Mouse (Mus musculus): ENCODE data around the gene Tmem63b. TPM values are rescaled to one million over a fixed set of nuclear protein-coding genes. Genes with fewer than 3 reads are reported as not detected.

Gene Tmem63b
- total RNA-seq (2021): 100 to 1,000 TPM; 165 to 176 TPM
- long read RNA-seq, experiment 1, transcript Tmem63b-201 (24 exons, 3,284 nt): major isoform, 6 of 67 reads
- long read RNA-seq, experiment 1, partial matches to known transcripts: 23 of 67 reads
- long read RNA-seq, experiment 1, other reads (novel, unspliced or antisense): 38 of 67 reads
- long read RNA-seq, experiment 2, transcript Tmem63b-201 (24 exons, 3,284 nt): major isoform, 7 of 75 reads
- long read RNA-seq, experiment 2, partial matches to known transcripts: 8 of 75 reads
- long read RNA-seq, experiment 2, other reads (novel, unspliced or antisense): 60 of 75 reads

GRCm38 (mm10) chr17:45686716-45687115 is at the start of gene Tmem63b:
Tmem63b (minus strand) TSS chr17:45686905.
- peak within 1 kb of the TSS; percentile 98 for H3K4me3 ChIP-seq
- no peak for TF ChIP-seq CTCF (conservative IDR thresholded peaks at IDR 0.05)
- peak within 1 kb of the TSS; percentile 97 for H3K27ac ChIP-seq
- DNase-seq (ENCODE audit: low spot score in 2 of 2): no peak

DNA sequence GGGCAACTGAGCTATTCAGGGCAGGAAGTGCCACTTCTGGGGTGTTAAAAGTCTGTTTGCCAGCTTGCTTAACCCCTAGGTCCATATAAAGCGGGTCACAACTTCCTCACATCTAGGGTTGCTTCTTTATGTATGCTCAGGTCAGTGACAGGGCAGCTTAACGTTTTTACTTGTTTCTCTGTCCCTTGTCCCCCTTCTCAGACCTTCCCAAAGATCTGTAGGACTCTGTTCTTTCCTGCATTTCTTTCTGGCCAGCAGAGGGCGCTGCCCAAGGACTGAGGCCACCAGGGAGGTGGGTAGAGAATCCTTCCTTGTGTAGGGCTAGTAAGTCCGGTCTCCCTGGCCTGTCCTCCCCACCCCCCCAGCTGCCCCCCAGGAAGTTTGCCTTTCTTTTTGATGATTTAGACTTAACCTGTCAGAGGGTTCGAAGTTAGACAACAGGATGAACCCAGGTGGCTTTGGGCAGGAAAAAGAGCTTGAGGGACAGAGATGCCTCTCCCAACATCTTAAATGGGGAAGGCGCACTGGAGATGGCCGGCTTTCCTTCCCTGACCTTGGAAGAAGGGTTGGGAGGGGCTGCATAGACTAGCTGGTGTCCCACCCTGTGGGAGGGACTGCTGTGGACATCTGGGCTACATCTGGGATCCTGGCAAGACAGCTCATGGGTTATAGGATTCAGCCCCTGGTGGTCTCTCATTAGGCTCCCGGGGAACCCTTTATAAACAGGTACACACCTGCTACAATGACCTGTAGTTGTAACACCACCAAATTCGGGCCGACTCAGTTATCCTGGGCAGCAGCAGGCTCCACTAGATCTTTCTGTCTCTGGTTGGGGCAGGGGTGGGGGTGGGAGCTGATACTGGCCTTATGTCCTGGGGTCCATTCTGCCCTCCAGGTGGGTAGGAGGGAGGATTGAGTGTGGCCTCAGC is 48.9 kb upstream of the Tmem63b start:
- TF ChIP-seq CTCF (conservative IDR thresholded peaks at IDR 0.05): peak; percentile 92
- Histone ChIP-seq H3K4me3 (peak overlapping the region; percentile 81), H3K27ac (peak overlapping the region; percentile 98)
- DNase-seq (ENCODE audit: low spot score in 2 of 2): peak; percentile 84 to 86

DNA sequence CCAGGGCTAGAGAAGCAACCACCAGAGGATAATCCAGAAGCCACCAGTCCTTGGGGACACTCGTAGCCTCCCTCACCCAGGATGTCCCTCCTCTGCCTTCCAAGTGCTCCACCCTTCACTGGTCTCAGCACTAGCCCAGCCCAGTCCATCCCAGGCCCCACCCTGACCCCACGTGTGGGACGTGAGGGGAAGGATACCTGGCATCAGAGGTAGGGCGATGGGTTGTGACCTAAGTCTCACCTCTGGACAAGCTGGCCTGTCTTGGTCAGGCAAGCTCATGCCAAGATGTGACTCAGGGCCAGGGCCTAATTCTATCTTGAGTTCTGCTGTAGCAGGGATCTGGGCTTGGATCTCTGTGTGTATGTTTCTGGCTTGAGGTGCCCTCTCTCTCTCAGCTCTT is 48.2 kb upstream of the Tmem63b start:
- DNase-seq (ENCODE audit: low spot score in 2 of 2): no peak
- Histone ChIP-seq H3K27ac (peak overlapping the region; percentile 82), H3K4me3 (no peak overlapping the region)
- TF ChIP-seq CTCF (conservative IDR thresholded peaks at IDR 0.05): no peak

DNA sequence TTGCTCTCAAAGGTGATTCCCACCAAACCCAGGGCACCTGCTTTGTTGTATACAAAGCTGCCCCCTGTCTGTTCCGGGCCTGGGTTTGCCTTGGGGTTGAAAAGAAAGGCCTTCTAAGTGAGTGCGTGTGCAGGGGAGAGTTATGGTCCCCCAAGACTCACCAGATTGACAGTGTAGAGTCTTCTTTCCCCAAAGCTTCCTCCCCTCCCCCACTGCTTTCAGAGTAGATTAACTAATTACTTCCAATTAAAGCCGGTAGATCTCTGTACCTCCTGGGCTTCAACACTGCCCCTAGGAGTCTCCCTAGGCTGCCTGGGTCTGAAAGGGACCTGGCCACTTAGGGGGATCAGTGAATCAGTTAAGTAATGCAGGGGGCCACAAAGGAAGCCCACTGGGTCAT is 47.6 kb upstream of the Tmem63b start:
- Histone ChIP-seq H3K4me3 (no peak overlapping the region), H3K27ac (peak overlapping the region; percentile 82)
- TF ChIP-seq CTCF (conservative IDR thresholded peaks at IDR 0.05): no peak
- DNase-seq (ENCODE audit: low spot score in 2 of 2): no peak

DNA sequence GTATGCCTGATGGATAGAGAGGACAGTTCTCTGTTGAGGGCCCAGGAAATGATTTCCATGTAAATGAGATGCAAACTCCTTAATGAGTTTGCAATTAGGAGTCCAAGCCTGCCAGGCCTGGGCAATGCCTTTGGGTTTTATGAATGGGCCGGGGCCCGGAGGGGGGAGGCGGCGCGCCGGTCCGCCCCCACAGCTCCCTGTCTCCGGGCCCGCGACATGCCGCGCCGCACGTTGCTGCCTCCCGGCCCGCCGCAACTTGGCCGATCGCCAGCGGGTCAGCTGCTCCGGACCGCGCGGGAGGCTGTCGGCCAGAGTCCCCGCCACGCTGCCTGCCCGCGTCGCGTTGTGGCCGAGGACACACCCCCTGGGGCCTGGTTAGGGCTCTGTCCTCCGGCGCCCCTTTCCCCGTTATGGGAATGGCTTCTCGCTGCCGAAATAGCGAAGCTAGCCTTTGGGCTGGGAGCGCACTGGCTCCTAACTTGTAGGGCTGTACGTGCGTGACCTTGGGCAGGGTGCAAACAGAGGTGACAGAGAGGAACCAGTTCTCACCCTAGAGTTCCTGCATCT is 47.1 kb upstream of the Tmem63b start, which contains the start of gene 1600014C23Rik:
1600014C23Rik (minus strand) TSS at position 110 of the 567 bp plus-strand sequence.
- peak; percentile 72 to 77 for DNase-seq (ENCODE audit: low spot score in 2 of 2)
- TF ChIP-seq CTCF (conservative IDR thresholded peaks at IDR 0.05): no peak
- H3K4me3 ChIP-seq: peak within 1 kb of the TSS; percentile 39
- peak within 1 kb of the TSS; percentile 82 for H3K27ac ChIP-seq

DNA sequence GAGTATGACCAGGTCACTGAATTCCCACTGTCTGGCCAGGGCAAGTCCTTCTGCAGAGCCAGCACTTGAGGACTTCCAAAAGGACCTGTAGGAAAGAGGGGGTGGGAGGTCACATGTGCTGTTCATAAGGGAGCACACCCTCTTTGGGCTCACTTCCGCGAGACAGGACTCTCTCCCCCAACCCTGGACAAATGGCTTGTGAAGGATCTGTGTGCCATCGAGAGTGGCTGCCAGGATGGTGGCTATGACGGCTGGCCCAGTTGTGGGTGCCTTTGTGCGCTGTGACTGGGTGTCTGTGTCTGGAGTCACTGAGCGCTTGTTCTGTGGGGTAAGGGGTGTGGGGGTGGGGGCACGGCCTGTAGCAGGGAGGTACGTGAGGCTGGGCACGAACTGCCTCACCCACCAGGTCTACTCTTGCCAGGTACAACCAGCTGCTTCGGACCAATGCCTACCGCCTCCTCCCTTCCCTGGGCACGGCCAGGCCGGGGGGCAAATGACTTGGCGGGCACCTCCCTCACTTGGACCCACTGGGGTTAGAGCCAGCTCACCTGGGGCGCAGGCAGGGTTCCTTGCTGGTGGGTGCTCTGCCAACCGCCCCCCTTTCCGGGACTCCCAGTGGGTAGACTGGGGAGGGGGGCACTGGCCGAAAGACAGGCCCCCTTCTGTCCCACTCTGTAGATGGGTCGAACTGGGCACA is 46.5 kb upstream of the Tmem63b start:
- no peak for TF ChIP-seq CTCF (conservative IDR thresholded peaks at IDR 0.05)
- Histone ChIP-seq H3K4me3 (peak overlapping the region; percentile 39), H3K27ac (peak overlapping the region; percentile 82)
- no peak for DNase-seq (ENCODE audit: low spot score in 2 of 2)

GRCm38 (mm10) chr17:45731172-45731864 is 44.6 kb upstream of the Tmem63b start:
- Histone ChIP-seq H3K27ac (peak overlapping the region; percentile 46; the same call in 1 of the 2 replicates), H3K4me3 (no peak overlapping the region)
- peak; percentile 98 for TF ChIP-seq CTCF (conservative IDR thresholded peaks at IDR 0.05)
- DNase-seq (ENCODE audit: low spot score in 2 of 2): peak; percentile 84 to 92

DNA sequence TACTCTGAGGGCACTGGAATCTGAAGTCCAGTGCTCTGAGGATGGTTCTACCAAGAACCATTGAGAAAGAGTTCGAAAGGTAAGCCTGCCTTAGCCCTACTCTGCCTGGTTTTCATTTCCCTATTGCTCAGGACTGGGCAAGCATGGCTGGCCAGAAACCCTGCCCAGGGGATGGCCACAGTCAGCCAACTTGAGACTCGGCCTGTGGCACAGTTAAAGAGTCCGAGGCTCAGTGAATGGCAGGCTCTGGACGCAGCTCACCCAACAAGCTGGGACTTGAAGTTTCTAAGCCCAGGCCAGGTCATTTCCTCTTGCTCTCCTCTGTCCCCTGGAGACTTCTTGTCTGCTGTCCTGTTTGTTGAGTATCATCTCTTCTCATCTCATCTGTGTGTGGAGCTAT is 44.0 kb upstream of the Tmem63b start:
- no peak for DNase-seq (ENCODE audit: low spot score in 2 of 2)
- no peak for TF ChIP-seq CTCF (conservative IDR thresholded peaks at IDR 0.05)
- peak overlapping the region; percentile 46; the same call in 1 of the 2 replicates for H3K27ac ChIP-seq
- H3K4me3 ChIP-seq: no peak overlapping the region

DNA sequence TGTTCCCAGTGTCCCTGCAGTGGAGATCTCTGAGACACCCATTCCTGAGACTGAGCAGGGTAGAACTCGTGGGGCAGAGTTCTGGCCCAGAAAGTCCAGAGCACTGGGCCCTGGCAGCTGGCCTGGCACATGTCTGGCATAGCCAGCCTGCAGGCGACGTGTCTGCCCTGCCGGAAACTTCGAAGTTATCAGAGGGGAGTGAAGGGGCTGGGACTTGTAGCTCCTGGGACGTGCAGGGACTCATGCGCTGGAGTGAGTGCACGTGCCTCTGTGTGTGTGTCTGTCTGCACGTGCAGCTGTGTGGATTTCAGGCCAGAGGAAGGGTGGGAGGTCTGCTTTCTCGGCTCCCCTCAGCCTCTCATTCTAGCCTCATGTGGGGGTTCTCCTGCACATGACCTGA is 42.7 kb upstream of the Tmem63b start:
- no peak for DNase-seq (ENCODE audit: low spot score in 2 of 2)

DNA sequence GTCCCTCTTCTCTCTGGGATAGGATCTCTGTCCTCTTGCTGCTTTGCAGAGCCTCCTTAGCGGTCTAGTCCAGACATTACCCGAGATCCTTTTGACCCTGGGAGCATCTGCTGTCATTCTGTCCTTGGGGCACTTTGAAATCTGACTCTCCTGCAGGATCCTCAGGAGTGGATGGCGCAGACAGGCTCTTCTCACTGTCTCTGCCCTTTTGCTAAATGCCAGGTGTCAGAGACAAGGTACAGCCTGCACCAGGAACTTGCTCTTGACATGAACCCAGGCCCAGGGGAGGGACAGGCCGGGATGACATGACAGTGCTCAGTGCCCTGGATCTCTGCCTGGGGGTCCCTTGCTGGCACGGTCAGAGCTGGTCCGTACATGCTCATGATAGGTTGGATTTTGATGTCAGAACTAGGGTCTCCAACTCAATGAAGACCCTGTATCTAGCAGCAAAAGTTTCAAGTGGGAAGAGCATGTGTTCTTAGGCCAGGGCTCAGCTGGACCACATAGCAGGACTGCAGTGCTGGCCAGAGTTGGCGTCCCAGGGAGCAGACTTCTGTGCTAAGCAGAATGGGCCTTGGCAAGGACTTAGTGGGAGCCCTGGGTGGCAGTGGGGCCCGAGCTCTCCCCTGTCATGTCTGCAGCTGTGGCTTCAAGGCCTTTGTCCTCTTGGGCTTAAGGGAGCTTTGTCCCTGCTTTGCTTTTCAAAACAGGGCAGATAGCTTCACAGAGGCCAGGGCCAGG is 41.4 kb upstream of the Tmem63b start:
- no peak overlapping the region for H3K4me3 ChIP-seq
- H3K27ac ChIP-seq: no peak overlapping the region
- DNase-seq (ENCODE audit: low spot score in 2 of 2): no peak
- TF ChIP-seq CTCF (conservative IDR thresholded peaks at IDR 0.05): no peak

More for the DNA sequence above, 42.7 kb upstream of the Tmem63b start:
- H3K4me3 ChIP-seq: no peak overlapping the region
- TF ChIP-seq CTCF (conservative IDR thresholded peaks at IDR 0.05): no peak
- no peak overlapping the region for H3K27ac ChIP-seq

- no peak for DNase-seq (ENCODE audit: low spot score in 2 of 2)
- no peak for TF ChIP-seq CTCF (conservative IDR thresholded peaks at IDR 0.05)
Observed at GRCm38 (mm10) chr17:45727481-45727880, 40.8 kb upstream of the Tmem63b start.

More at GRCm38 (mm10) chr17:45727481-45727880, 40.8 kb upstream of the Tmem63b start:
- Histone ChIP-seq H3K27ac (no peak overlapping the region), H3K4me3 (no peak overlapping the region)

Data from layer of hippocampus, adult 2 months (tissue).